Mouse (Mus musculus) hindbrain, embryonic 13.5 days (tissue): ENCODE measurements around the gene Hyal1. TPM values are rescaled to one million over a fixed set of nuclear protein-coding genes. Genes with fewer than 3 reads are reported as not detected.

ENCODE experiments used
- ATAC-seq: fragments of 200-750 bp; cut with Nextera tagmentation; 2 replicates; pipeline ENCODE4 v1.8.0; 2017; ENCODE audit warnings: moderate TSS enrichment; ENCODE audit not compliant: low FRiP score
- H3K27ac ChIP-seq: fragments of 300-500 bp; sonication (generic); 2 replicates; pipeline ENCODE4 v1.5.1; 2015; ENCODE audit warnings: inconsistent platforms, mild to moderate bottlenecking, moderate library complexity
- H3K27me3 ChIP-seq: fragments of 300-500 bp; sonication (generic); 2 replicates; pipeline ENCODE4 v1.6.1; 2015; ENCODE audit warnings: mild to moderate bottlenecking, inconsistent platforms
- H3K36me3 ChIP-seq: fragments of 300-500 bp; sonication (generic); 2 replicates; pipeline ENCODE4 v1.6.1; 2015; ENCODE audit warnings: mild to moderate bottlenecking, inconsistent platforms
- H3K4me1 ChIP-seq: fragments of 300-500 bp; sonication (generic); replicated peaks from 2 replicates; pipeline ENCODE4 v1.6.1; 2015; ENCODE audit warnings: inconsistent platforms
- H3K4me2 ChIP-seq: fragments of 300-500 bp; sonication (generic); 2 replicates; pipeline ENCODE4 v1.6.1; 2015; ENCODE audit warnings: inconsistent platforms, mild to moderate bottlenecking, moderate library complexity
- H3K4me3 ChIP-seq: fragments of 300-500 bp; sonication (generic); 2 replicates; pipeline ENCODE4 v1.5.1; 2015; ENCODE audit warnings: mild to moderate bottlenecking, inconsistent platforms
- H3K9ac ChIP-seq: fragments of 300-500 bp; sonication (generic); 2 replicates; pipeline ENCODE4 v1.6.1; 2015; ENCODE audit warnings: mild to moderate bottlenecking, inconsistent platforms
- H3K9me3 ChIP-seq: fragments of 300-500 bp; sonication (generic); 2 replicates; pipeline ENCODE4 v1.6.1; 2016; ENCODE audit warnings: inconsistent platforms
- WGBS: fragments of 180-500 bp; shearing (Covaris S2); methylation state at CpG from one replicate; pipeline ENCODE4 v1.1.7; 2015; 5-methylcytosine and 5-hydroxymethylcytosine counted together
- polyA plus RNA-seq: library from polyadenylated mRNA; unstranded; fragments of >200 nt; fragmentation: Nextera tagmentation; extraction: Ambion mirVana; gene quantifications from 2 replicates; pipeline ENCODE4 v1.2.1, GENCODE M21; 2015

Hyal1 gene
- polyA plus RNA-seq, result 7.4 and 8.4 TPM in 2 replicates

DNA sequence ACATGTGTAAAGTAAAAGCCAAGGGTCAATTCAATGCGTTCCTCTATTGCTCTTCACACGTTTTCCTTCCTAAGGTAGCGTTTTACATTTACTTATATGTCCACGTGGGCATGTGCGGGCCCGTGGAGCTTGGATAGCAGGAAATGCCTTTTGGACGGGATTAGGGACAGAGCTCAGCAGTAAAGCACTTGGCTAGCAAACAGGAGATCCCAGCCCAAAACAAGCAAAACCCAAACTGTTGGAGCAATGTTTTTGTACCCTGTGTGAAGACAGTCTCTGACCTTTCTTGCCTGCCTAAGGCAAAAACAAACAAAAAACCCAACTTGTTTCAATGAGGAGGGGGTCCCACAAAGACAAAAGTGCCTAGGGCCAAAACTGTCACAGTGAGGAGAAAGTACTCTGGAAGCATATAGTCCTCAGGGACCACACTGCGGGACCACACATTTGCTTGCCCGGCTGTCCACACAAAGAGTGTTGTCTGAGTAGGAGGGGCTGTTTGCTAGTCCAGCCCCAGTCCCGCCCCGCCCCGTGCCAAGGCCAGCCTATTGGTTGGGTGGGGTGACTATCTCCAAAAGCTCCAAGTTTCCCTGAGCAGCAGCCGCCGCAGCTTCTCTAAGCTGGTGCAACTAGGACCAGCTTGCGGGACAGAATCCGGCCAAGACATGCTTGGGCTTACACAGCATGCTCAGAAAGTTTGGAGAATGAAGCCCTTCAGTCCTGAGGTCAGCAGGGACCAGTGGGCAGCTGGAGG, at the start of gene Hyal1:
Gene Hyal1, plus strand, starts transcription at position 571 of the 751 bp plus-strand sequence.
- 32% methylated on average over 16 of the region's 16 CpGs for whole genome bisulfite sequencing
- H3K27ac ChIP-seq, result no peak within 1 kb of the TSS; the same call in 1 of the 2 replicates
- peaks cover 52% of the 10 kb centered on the region for H3K4me1 ChIP-seq
- peak; percentile 16; the same call in 1 of the 2 replicates for ATAC-seq
- H3K9ac ChIP-seq, result peak within 1 kb of the TSS; percentile 26
- no peaks in the 10 kb centered on the region for H3K9me3 ChIP-seq
- H3K4me3 ChIP-seq, result peak within 1 kb of the TSS; percentile 20
- no peaks in the 10 kb centered on the region for H3K27me3 ChIP-seq
- H3K4me2 ChIP-seq, result peak within 1 kb of the TSS; percentile 48
- peaks cover 35% of the 10 kb centered on the region for H3K36me3 ChIP-seq

DNA sequence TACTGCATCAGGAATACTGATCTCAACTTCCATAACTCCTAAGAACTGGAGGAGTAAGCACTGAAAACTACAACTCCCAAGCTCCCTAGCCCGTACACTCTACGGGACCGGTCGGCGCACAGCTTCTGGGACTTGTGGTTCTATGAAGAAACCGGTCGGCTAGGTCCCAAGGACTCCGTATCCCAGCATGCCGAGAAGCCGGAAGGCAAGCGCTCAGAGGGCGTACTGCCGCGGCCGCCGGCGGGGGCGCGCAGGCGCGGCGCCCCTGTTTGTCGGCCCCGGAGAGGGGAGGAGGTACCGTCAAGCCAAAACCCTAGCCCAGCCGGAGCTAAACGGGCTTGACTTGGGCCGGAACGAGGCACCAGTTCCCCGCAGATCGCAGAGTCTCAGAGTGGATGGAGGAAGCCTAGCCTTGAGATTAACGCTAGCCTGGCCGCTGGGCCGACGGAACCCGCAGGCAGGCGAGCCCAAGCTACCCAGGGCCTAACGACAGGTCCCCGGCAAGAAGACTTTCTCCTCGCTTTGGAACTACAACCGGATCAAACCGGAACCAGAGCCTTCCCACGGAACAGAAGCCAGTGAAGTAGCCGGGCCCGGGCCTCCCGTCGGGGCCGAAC, 42.8 kb upstream of the Hyal1 start, which contains the start of gene Tmem115:
Gene Tmem115, plus strand, starts transcription at position 155 of the 617 bp plus-strand sequence.
- WGBS, result under 1% methylated on average over 48 of the region's 48 CpGs
- H3K4me1 ChIP-seq, result peaks cover 40% of the 10 kb centered on the region
- no peaks in the 10 kb centered on the region for H3K9me3 ChIP-seq
- H3K9ac ChIP-seq, result peak within 1 kb of the TSS; percentile 93
- H3K36me3 ChIP-seq, result peaks cover 17% of the 10 kb centered on the region
- H3K4me3 ChIP-seq, result peak within 1 kb of the TSS; percentile 93
- H3K27me3 ChIP-seq, result 0 out of 2 replicates have a peak, but pooled peaks cover 5% of the 10 kb centered on the region
- peak within 1 kb of the TSS; percentile 100 for H3K4me2 ChIP-seq
- peak; percentile 98 for ATAC-seq
- H3K27ac ChIP-seq, result peak within 1 kb of the TSS; percentile 78

DNA sequence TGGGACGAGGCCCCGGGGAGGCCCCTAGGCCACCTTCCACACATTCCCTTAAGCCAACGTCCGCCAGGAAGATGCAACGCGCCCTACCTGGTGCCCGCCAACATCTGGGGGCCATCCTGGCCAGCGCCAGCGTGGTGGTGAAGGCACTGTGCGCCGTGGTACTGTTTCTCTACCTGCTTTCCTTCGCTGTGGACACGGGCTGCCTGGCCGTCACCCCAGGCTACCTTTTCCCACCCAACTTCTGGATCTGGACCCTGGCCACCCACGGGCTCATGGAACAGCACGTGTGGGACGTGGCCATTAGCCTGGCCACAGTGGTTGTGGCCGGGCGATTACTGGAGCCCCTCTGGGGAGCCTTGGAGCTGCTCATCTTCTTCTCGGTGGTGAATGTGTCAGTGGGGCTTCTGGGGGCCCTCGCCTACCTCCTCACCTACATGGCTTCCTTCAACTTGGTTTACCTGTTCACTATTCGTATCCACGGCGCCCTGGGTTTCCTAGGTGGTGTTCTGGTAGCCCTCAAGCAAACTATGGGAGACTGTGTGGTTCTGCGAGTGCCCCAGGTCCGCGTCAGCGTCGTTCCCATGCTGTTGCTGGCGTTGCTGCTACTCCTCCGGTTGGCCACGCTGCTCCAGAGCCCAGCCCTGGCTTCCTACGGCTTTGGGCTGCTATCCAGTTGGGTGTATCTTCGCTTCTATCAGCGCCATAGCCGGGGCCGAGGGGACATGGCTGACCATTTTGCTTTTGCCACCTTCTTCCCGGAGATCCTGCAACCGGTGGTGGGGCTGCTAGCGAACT, 42.1 kb upstream of the Hyal1 start:
- peak; percentile 38; the same call in 1 of the 2 replicates for ATAC-seq
- 0 out of 2 replicates have a peak, but pooled peaks cover 5% of the 10 kb centered on the region for H3K27me3 ChIP-seq
- peaks cover 40% of the 10 kb centered on the region for H3K4me1 ChIP-seq
- H3K9me3 ChIP-seq, result no peaks in the 10 kb centered on the region
- WGBS, result under 1% methylated on average over 40 of the region's 40 CpGs
- H3K36me3 ChIP-seq, result peaks cover 24% of the 10 kb centered on the region
- H3K4me3 ChIP-seq, result peak overlapping the region; percentile 93
- H3K4me2 ChIP-seq, result peak overlapping the region; percentile 100
- H3K27ac ChIP-seq, result peak overlapping the region; percentile 78
- peak overlapping the region; percentile 93 for H3K9ac ChIP-seq

- no peak for ATAC-seq
- peaks cover 67% of the 10 kb centered on the region for H3K4me1 ChIP-seq
- H3K4me3 ChIP-seq, result no peak overlapping the region
- H3K9me3 ChIP-seq, result no peaks in the 10 kb centered on the region
- no peak overlapping the region for H3K27ac ChIP-seq
- no peak overlapping the region for H3K9ac ChIP-seq
- peaks cover 32% of the 10 kb centered on the region for H3K36me3 ChIP-seq
- no peaks in the 10 kb centered on the region for H3K27me3 ChIP-seq
- no peak overlapping the region; the same call in 1 of the 2 replicates for H3K4me2 ChIP-seq
- WGBS, result 95% methylated on average over 7 of the region's 7 CpGs
These were observed 38.5 kb upstream of the Hyal1 start for GRCm38 (mm10) chr9:107538231-107538630.

GRCm38 (mm10) chr9:107538711-107539110, 38.0 kb upstream of the Hyal1 start:
- peaks cover 36% of the 10 kb centered on the region for H3K36me3 ChIP-seq
- no peak overlapping the region for H3K4me2 ChIP-seq
- WGBS, result 97% methylated on average over 3 of the region's 3 CpGs
- H3K4me1 ChIP-seq, result peaks cover 67% of the 10 kb centered on the region
- H3K9ac ChIP-seq, result no peak overlapping the region
- no peaks in the 10 kb centered on the region for H3K27me3 ChIP-seq
- H3K27ac ChIP-seq, result no peak overlapping the region
- H3K9me3 ChIP-seq, result no peaks in the 10 kb centered on the region
- H3K4me3 ChIP-seq, result no peak overlapping the region
- no peak for ATAC-seq

GRCm38 (mm10) chr9:107539940-107540339, 36.8 kb upstream of the Hyal1 start:
- H3K9me3 ChIP-seq, result no peaks in the 10 kb centered on the region
- H3K9ac ChIP-seq, result 0 out of 2 replicates have a peak overlapping the region, but pooled peaks have one; percentile 5
- H3K4me2 ChIP-seq, result no peak overlapping the region
- peaks cover 66% of the 10 kb centered on the region for H3K4me1 ChIP-seq
- H3K27ac ChIP-seq, result no peak overlapping the region
- ATAC-seq, result no peak
- H3K27me3 ChIP-seq, result no peaks in the 10 kb centered on the region
- H3K4me3 ChIP-seq, result no peak overlapping the region
- 98% methylated on average over 8 of the region's 8 CpGs for WGBS
- H3K36me3 ChIP-seq, result peaks cover 49% of the 10 kb centered on the region

DNA sequence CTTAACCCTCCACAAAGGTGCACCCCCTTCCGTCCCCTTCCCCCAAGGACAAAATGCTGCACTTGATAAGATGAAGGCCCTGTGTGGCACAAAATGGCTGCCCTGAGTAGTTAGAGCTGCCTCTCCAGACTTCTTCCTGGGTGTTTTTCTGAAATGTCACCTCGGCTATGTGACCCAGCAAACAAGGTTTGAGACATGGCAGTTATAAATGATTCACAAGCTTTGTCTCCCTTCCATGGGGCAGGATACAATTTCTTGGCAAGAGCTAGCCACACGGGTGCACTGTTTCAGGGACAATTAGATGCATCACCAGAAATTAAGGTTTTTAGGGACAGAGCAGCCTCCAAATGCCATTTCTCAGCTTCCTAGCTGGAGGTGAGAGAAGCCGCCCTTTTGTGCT, 36.3 kb upstream of the Hyal1 start:
- 65% methylated on average over 4 of the region's 4 CpGs for WGBS

GRCm38 (mm10) chr9:107541005-107541404, 35.7 kb upstream of the Hyal1 start:
- Histone ChIP-seq H3K27ac (0 out of 2 replicates have a peak overlapping the region, but pooled peaks have one; percentile 70), H3K4me1 (peaks cover 63% of the 10 kb centered on the region), H3K9me3 (no peaks in the 10 kb centered on the region), H3K36me3 (peaks cover 51% of the 10 kb centered on the region), H3K4me3 (peak overlapping the region; percentile 64), H3K9ac (peak overlapping the region; percentile 72), H3K27me3 (no peaks in the 10 kb centered on the region), H3K4me2 (peak overlapping the region; percentile 83)
- 29% methylated on average over 10 of the region's 10 CpGs for WGBS
- no peak for ATAC-seq

More for the DNA sequence above, 36.3 kb upstream of the Hyal1 start:
- Histone ChIP-seq H3K27ac (no peak overlapping the region), H3K9me3 (no peaks in the 10 kb centered on the region), H3K27me3 (no peaks in the 10 kb centered on the region), H3K4me3 (peak overlapping the region; percentile 64), H3K36me3 (peaks cover 51% of the 10 kb centered on the region), H3K4me1 (peaks cover 66% of the 10 kb centered on the region), H3K9ac (peak overlapping the region; percentile 72; the same call in 1 of the 2 replicates), H3K4me2 (peak overlapping the region; percentile 83)
- ATAC-seq, result no peak

DNA sequence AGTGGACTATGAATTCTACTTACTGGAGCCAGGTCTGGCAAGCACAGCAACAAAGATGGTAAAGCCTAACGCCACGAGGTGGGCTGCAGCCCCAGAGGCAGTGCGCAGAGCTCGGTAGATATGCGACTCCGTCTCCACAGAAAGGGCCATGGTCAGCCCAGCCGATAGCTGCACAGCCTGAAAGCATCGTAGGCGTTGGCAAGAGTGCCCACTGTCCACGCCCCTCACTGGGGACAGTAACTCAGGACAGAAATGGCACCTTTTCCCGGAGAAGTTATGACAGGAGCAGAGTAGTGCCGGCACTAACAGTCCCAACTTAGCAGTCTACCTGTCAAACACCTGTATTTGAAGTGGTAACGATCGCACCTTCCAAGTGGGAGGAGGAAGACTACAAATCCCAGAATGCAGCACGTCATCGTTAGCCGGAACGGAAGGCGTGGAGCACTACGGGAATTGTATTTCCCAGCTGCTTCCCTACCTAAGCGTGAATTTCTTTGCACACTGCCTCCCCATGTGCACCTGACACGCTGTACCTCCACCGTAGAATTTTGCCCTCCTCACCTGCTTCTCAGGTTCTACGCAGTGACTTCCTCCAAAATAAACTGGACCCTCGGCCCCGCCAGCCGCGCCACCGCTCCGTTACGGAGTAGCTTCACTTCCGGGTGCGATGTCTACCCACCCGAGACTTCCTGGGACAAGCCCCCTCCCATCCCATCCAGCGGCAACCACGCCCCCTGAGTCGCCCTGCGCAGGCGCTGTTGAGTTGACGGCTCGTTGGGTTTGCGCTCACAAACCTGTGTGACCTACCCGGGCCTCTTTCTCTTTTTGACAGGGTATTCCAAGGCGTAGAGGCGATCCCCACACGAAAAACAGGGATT, 35.0 kb upstream of the Hyal1 start, which contains the start of the genes Cyb561d2 and Nprl2:
Gene Cyb561d2, minus strand, starts transcription at position 720 of the 878 bp plus-strand sequence.
Gene Nprl2, plus strand, starts transcription at position 753 of the 878 bp plus-strand sequence.
- Histone ChIP-seq H3K36me3 (peaks cover 51% of the 10 kb centered on the region), H3K9ac (peak within 1 kb of the TSS; percentile 72), H3K4me2 (peak within 1 kb of the TSS; percentile 83), H3K4me3 (peak within 1 kb of the TSS; percentile 64), H3K9me3 (no peaks in the 10 kb centered on the region), H3K4me1 (peaks cover 63% of the 10 kb centered on the region), H3K27me3 (no peaks in the 10 kb centered on the region), H3K27ac (peak within 1 kb of the TSS; percentile 74)
- ATAC-seq, result peak; percentile 87
- WGBS, result under 1% methylated on average over 46 of the region's 46 CpGs

DNA sequence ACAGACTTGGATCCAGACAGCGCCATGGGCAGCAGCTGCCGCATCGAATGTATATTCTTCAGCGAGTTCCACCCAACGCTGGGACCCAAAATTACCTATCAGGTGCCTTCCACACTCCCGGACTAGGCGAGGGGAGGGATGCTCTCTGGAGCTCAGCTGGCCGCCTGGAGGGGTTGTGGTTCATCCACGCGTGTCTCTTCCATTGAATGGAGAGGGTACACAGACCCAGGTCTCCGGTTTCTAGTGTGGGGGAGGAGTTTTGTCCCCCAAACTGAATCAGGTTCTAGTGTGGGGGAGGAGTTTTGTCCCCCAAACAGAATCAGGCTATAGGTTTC, 34.4 kb upstream of the Hyal1 start:
- peak overlapping the region; percentile 72 for H3K9ac ChIP-seq
- WGBS, result 2% methylated on average over 11 of the region's 11 CpGs
- peak overlapping the region; percentile 64 for H3K4me3 ChIP-seq
- no peaks in the 10 kb centered on the region for H3K27me3 ChIP-seq
- H3K27ac ChIP-seq, result peak overlapping the region; percentile 74
- H3K9me3 ChIP-seq, result no peaks in the 10 kb centered on the region
- peaks cover 63% of the 10 kb centered on the region for H3K4me1 ChIP-seq
- peaks cover 50% of the 10 kb centered on the region for H3K36me3 ChIP-seq
- peak overlapping the region; percentile 83 for H3K4me2 ChIP-seq
- ATAC-seq, result peak; percentile 25; the same call in 1 of the 2 replicates

GRCm38 (mm10) chr9:107542721-107543120, 34.0 kb upstream of the Hyal1 start:
- H3K9ac ChIP-seq, result peak overlapping the region; percentile 72
- WGBS, result 39% methylated on average over 8 of the region's 8 CpGs

More at GRCm38 (mm10) chr9:107542721-107543120, 34.0 kb upstream of the Hyal1 start:
- Histone ChIP-seq H3K27ac (peak overlapping the region; percentile 74; the same call in 1 of the 2 replicates), H3K4me2 (peak overlapping the region; percentile 83), H3K27me3 (no peaks in the 10 kb centered on the region), H3K36me3 (peaks cover 46% of the 10 kb centered on the region), H3K4me1 (peaks cover 63% of the 10 kb centered on the region), H3K4me3 (peak overlapping the region; percentile 64), H3K9me3 (no peaks in the 10 kb centered on the region)
- no peak for ATAC-seq
